In genomic region chr4:32564918-32565317, GRCm38 (mm10) we compare ENCODE assay signal across 14 mouse cellular contexts. TPM values are rescaled to one million over a fixed set of nuclear protein-coding genes. Genes with fewer than 3 reads are reported as not detected.
DNase-seq lines count a peak whose midpoint lies in the region; ATAC-seq and TF ChIP-seq lines count a peak whose summit lies in the region.
"Had no signal": no experiment of that assay in that cellular context is flagged by ENCODE, and none has a peak within 500 bp of the region (broad histone marks: within the 10 kb centered on the region; RNA-seq: fewer than 3 reads in every experiment).

No protein-coding gene starts in this region.

- peaks cover 11% of the 10 kb centered on the region; the same call in 1 of the 2 replicates for H3K36me3 ChIP-seq in lung, embryonic 15.5 days
- H3K36me3 ChIP-seq in MEL (ENCODE audit: control insufficient read depth in 1 of 2, insufficient read depth in 2 of 2, low read length in 2 of 2): no peaks in the 10 kb centered on the region

- TF ChIP-seq POLR2A in MEL (IDR thresholded peaks at IDR 0.05; ENCODE audit: control insufficient read depth in 1 of 2, insufficient read depth in 1 of 2, low read depth in 1 of 2, low read length in 2 of 2, poor library complexity in 1 of 2): no peak
- TF ChIP-seq POLR2A in cortical plate, adult 2 months (IDR thresholded peaks at IDR 0.05; ENCODE audit: extremely low read depth, insufficient read depth, low read length): no peak

- no peaks in the 10 kb centered on the region for H3K79me2 ChIP-seq in MEL (ENCODE audit: control insufficient read depth, insufficient read depth, low read length, poor library complexity)

- TF ChIP-seq EP300 in MEL (IDR thresholded peaks at IDR 0.05; ENCODE audit: low read depth in 1 of 2, low read length in 2 of 2): no peak

- H3K4me1 ChIP-seq in lung, embryonic 15.5 days: peaks cover 7% of the 10 kb centered on the region; the same call in 1 of the 2 replicates
- H3K4me1 ChIP-seq in MEL (ENCODE audit: control insufficient read depth in 1 of 2, insufficient read depth in 2 of 2, low read length in 2 of 2): peaks cover 0 to 3% of the 10 kb centered on the region in 2 experiments; a peak in 1 of 4 replicates
- no peaks in the 10 kb centered on the region for H3K4me1 ChIP-seq in cortical plate, adult 2 months (ENCODE audit: control insufficient read depth, insufficient read depth, low read length)

- DNase-seq in lung, postnatal 14 days: no peak
- DNase-seq in MEL (ENCODE audit: low read depth, low spot score): peak; percentile 61
- DNase-seq in kidney, postnatal 14 days: no peak
- DNase-seq: forebrain, postnatal 0 days; gastrocnemius, postnatal 14 days; kidney, postnatal 4 days; lung, embryonic 14.5 days had no signal

- H3K9me3 ChIP-seq in lung, embryonic 15.5 days: no peaks in the 10 kb centered on the region
- H3K9me3 ChIP-seq in MEL (replicated peaks; ENCODE audit: insufficient read depth, low read length): no peaks in the 10 kb centered on the region

- H3K27me3 ChIP-seq in lung, embryonic 15.5 days: no peaks in the 10 kb centered on the region
- H3K27me3 ChIP-seq in MEL (ENCODE audit: control insufficient read depth in 1 of 2, insufficient read depth in 2 of 2, low read length in 2 of 2): peaks cover 2% of the 10 kb centered on the region in 2 experiments; a peak in 2 of 4 replicates

- no peak overlapping the region for H3K4me2 ChIP-seq in lung, embryonic 15.5 days
- H3K4me2 ChIP-seq: lung, embryonic 14.5 days had no signal

- H3K27ac ChIP-seq in lung, embryonic 15.5 days: 0 out of 2 replicates have a peak overlapping the region, but pooled peaks have one; percentile 21
- H3K27ac ChIP-seq in MEL (ENCODE audit: control insufficient read depth, low read depth, low read length): no peak overlapping the region
- H3K27ac ChIP-seq in cortical plate, adult 2 months (ENCODE audit: insufficient read depth, low read length): peak overlapping the region; percentile 70

- H3K9ac ChIP-seq in lung, embryonic 15.5 days: no peak overlapping the region
- H3K9ac ChIP-seq in MEL (ENCODE audit: control insufficient read depth, low read depth, low read length, poor library complexity, severe bottlenecking): peak overlapping the region; percentile 39
- H3K9ac ChIP-seq: forebrain, postnatal 0 days; lung, embryonic 14.5 days had no signal

- no peak for ATAC-seq in lung, embryonic 15.5 days (ENCODE audit: borderline replicate concordance, extremely low read depth, low FRiP score, low TSS enrichment)
- peak; percentile 69; the same call in 1 of the 2 replicates for ATAC-seq in neutrophil, adult 5-6 weeks (ENCODE audit: extremely low read depth, insufficient number of reproducible peaks, low FRiP score, poor library complexity, severe bottlenecking)
- no peak for ATAC-seq in cerebellum, adult (ENCODE audit: insufficient number of reproducible peaks, low FRiP score, low TSS enrichment)
- ATAC-seq: forebrain, postnatal 0 days; intestine, postnatal 0 days had no signal

- no peak for TF ChIP-seq RAD21 in MEL (IDR thresholded peaks at IDR 0.05; ENCODE audit: low read depth, low read length)

- TF ChIP-seq CTCF in MEL (IDR thresholded peaks at IDR 0.05 in 2 of 3, conservative IDR thresholded peaks at IDR 0.05 in 1 of 3; ENCODE audit: control insufficient read depth in 1 of 3, insufficient read depth in 1 of 3, low read depth in 2 of 3, low read length in 3 of 3, poor library complexity in 1 of 3, severe bottlenecking in 1 of 3): no peak
- no peak for TF ChIP-seq CTCF in cortical plate, adult 2 months (IDR thresholded peaks at IDR 0.05; ENCODE audit: extremely low read depth, insufficient read depth, low read length)

- no peak overlapping the region for H3K4me3 ChIP-seq in lung, embryonic 15.5 days
- H3K4me3 ChIP-seq in MEL (ENCODE audit: control insufficient read depth in 1 of 2, insufficient read depth in 1 of 2, low read depth in 2 of 2, low read length in 2 of 2): peak overlapping the region; percentile 15 to 19; a peak in 2 of 4 replicates
- H3K4me3 ChIP-seq in cortical plate, adult 2 months (ENCODE audit: insufficient read depth, low read length): no peak overlapping the region

- 78% methylated on average over 8 of the region's 8 CpGs for WGBS in lung, embryonic 15.5 days

TF ChIP-seq in MEL, 35 proteins besides CTCF, POLR2A, EP300 and RAD21:
- TF ChIP-seq TAL1 (IDR thresholded peaks at IDR 0.05; ENCODE audit: low read length): no peak
- TF ChIP-seq NRF1 (IDR thresholded peaks at IDR 0.05; ENCODE audit: insufficient read depth, low read depth, low read length, poor library complexity, severe bottlenecking): no peak
- no peak for TF ChIP-seq ZC3H11A (IDR thresholded peaks at IDR 0.05; ENCODE audit: low read depth, low read length)
- TF ChIP-seq CHD2 (IDR thresholded peaks at IDR 0.05; ENCODE audit: low read length): no peak
- TF ChIP-seq SMC3 (IDR thresholded peaks at IDR 0.05; ENCODE audit: low read depth, low read length): no peak
- no peak for TF ChIP-seq TCF12 (IDR thresholded peaks at IDR 0.05; ENCODE audit: low read depth, low read length)

RNA-seq across cellular contexts. Expression of gene Gja10, which starts 37.6 kb away (rescaled TPM):
- polyA plus RNA-seq in lung, embryonic 15.5 days (2015; fragmentation: Nextera tagmentation; extraction: Ambion mirVana): not detected in 2 replicates
- total RNA-seq in MEL (2012; rRNA removed): not detected in 2 replicates
- not detected for polyA plus RNA-seq in MEL (2012; ENCODE audit: insufficient read depth in 1 of 2, insufficient read length in 2 of 2, low read depth in 1 of 2, low replicate concordance in 2 of 2, missing spikeins in 1 of 2)
- not detected in 2 replicates for polyA plus RNA-seq in cortical plate, adult 2 months (2012; rRNA removed)
- total RNA-seq in neutrophil, adult 5-6 weeks (2017): not detected in 2 replicates
- total RNA-seq: gastrocnemius, postnatal 14 days; heart, postnatal 25 days; left cerebral cortex, postnatal 25 days had no signal
- polyA plus RNA-seq: forebrain, postnatal 0 days; intestine, postnatal 0 days; lung, embryonic 14.5 days had no signal

RNA-seq across cellular contexts. Expression of gene Casp8ap2, which starts 50.3 kb away (rescaled TPM):
- polyA plus RNA-seq in lung, embryonic 15.5 days (2015; fragmentation: Nextera tagmentation; extraction: Ambion mirVana): 60.2 and 64.0 TPM in 2 replicates
- 29.8 and 31.1 TPM in 2 replicates for total RNA-seq in MEL (2012; rRNA removed)
- 10 to 100 TPM; 18.2 to 93.5 TPM for polyA plus RNA-seq in MEL (2012; ENCODE audit: insufficient read depth in 1 of 2, insufficient read length in 2 of 2, low read depth in 1 of 2, low replicate concordance in 2 of 2, missing spikeins in 1 of 2)
- polyA plus RNA-seq in cortical plate, adult 2 months (2012; rRNA removed): 4.3 and 5.2 TPM in 2 replicates
- total RNA-seq in neutrophil, adult 5-6 weeks (2017): 34.5 and 36.0 TPM in 2 replicates

Comparison
In these comparisons a context has a peak if more than half of its experiments do, and no peak if none do; other contexts are left out.
1. H3K4me3 ChIP-seq: peak in MEL (2 of 2); none in lung, embryonic 15.5 days (single experiment) and cortical plate, adult 2 months (single experiment).